Mouse (Mus musculus) layer of hippocampus, postnatal 25 days (tissue): ENCODE results near the gene Eif4a3. TPM values are rescaled to one million over a fixed set of nuclear protein-coding genes. Genes with fewer than 3 reads are reported as not detected.
"Not testable (repeated sequence)": the region's sequence is repeated elsewhere in the genome, so short reads cannot be mapped to it uniquely, and the experiment has no call there.

Source experiments
- DNase-seq, 2 experiments: peaks; one replicate each; pipeline ENCODE4 v3.0.0; 2022; ENCODE audit warnings: mixed read lengths in 2 of 2, low spot score in 1 of 2; ENCODE audit errors: extremely low spot score in 1 of 2
- total RNA-seq, 2 experiments: library from RNA; stranded (reverse); gene quantifications; 2 replicates each; pipeline ENCODE4 v1.2.3; 2021

Eif4a3 gene
- total RNA-seq, 2 experiments from 2014 or later: 82.2 to 91.7 TPM

GRCm38 (mm10) chr11:119252854-119253541, 46.9 kb downstream of the Eif4a3 start:
- DNase-seq: peak in 1 of 2 experiments; percentile 30

GRCm38 (mm10) chr11:119250998-119251397, 48.9 kb downstream of the Eif4a3 start:
- no peak for DNase-seq

GRCm38 (mm10) chr11:119249011-119249410, 50.9 kb downstream of the Eif4a3 start:
- peak in 1 of 2 experiments; percentile 56 for DNase-seq

- DNase-seq: not testable (repeated sequence)
These were observed 54.3 kb downstream of the Eif4a3 start for GRCm38 (mm10) chr11:119245543-119245942.

GRCm38 (mm10) chr11:119239480-119239879, 60.4 kb downstream of the Eif4a3 start:
- DNase-seq: no peak

Other genes starting within 250 kb of the Eif4a3 start
- gene Cbx4, start 213.9 kb downstream of the Eif4a3 start, total RNA-seq: 10 to 100 TPM; 62.1 to 67.7 TPM
- 10 to 100 TPM; 53.6 to 55.9 TPM for gene Tbc1d16, start 71.6 kb downstream of the Eif4a3 start, total RNA-seq
- gene Ccdc40, start 71.5 kb downstream of the Eif4a3 start, total RNA-seq: 1 to 10 TPM; 1.5 to 5.5 TPM
- 100 to 1,000 TPM; 304 to 308 TPM for gene Gaa, start 32.2 kb downstream of the Eif4a3 start, total RNA-seq
- gene Card14, start 7.7 kb upstream of the Eif4a3 start, total RNA-seq: under 1 TPM; 0.52 to 0.98 TPM
- gene Sgsh, start 55.4 kb upstream of the Eif4a3 start, total RNA-seq: 1 to 10 TPM; 5.0 to 5.1 TPM
- 1 to 10 TPM; 5.3 to 6.4 TPM for gene Slc26a11, start 55.5 kb upstream of the Eif4a3 start, total RNA-seq
- 1 to 10 TPM; 3.6 to 4.3 TPM for gene Rnf213, start 93.0 kb upstream of the Eif4a3 start, total RNA-seq
- gene Endov, start 191.3 kb upstream of the Eif4a3 start, total RNA-seq: 10 to 100 TPM; 35.6 to 38.2 TPM
- gene Nptx1, start 247.7 kb upstream of the Eif4a3 start, total RNA-seq: 100 to 1,000 TPM; 388 to 423 TPM